Mouse (Mus musculus) CH12.LX (cell line): ENCODE measurements around the gene Ppp1r35. TPM values are rescaled to one million over a fixed set of nuclear protein-coding genes. Genes with fewer than 3 reads are reported as not detected.
"Not testable (repeated sequence)": the region's sequence is repeated elsewhere in the genome, so short reads cannot be mapped to it uniquely, and the experiment has no call there.

Source experiments
- DNase-seq: peaks from one replicate; pipeline ENCODE4 v3.0.0-alpha.2; 2013; ENCODE audit errors: extremely low read depth
- H3K27ac ChIP-seq: 2 replicates; pipeline ENCODE4 v1.5.1; 2012; ENCODE audit warnings: low read depth, mild to moderate bottlenecking, control low read depth, moderate library complexity; ENCODE audit not compliant: insufficient read depth
- H3K27me3 ChIP-seq: replicated peaks from 2 replicates; pipeline ENCODE3; 2012; ENCODE audit warnings: inconsistent platforms
- H3K36me3 ChIP-seq, 2 experiments: replicated peaks in 1 of 2; 2 replicates each; pipeline versions ENCODE3 to v1.6.1; 2012; ENCODE audit warnings: inconsistent platforms in 1 of 2, low read length in 1 of 2, mild to moderate bottlenecking in 1 of 2, mixed read lengths in 1 of 2, moderate library complexity in 1 of 2; ENCODE audit not compliant: control insufficient read depth in 1 of 2, insufficient read depth in 1 of 2
- H3K4me1 ChIP-seq, 2 experiments: 2 replicates each; pipeline ENCODE4 v1.6.1; 2012; ENCODE audit warnings: inconsistent platforms in 1 of 2, moderate library complexity in 1 of 2; ENCODE audit not compliant: insufficient read depth in 2 of 2, control insufficient read depth in 1 of 2
- H3K4me2 ChIP-seq: 2 replicates; pipeline ENCODE4 v1.6.1; 2012; ENCODE audit warnings: low read depth, mild to moderate bottlenecking, control low read depth; ENCODE audit not compliant: poor library complexity, insufficient read depth, severe bottlenecking
- H3K4me3 ChIP-seq, 3 experiments: fragments of 150-350 bp in 1 of 3; sonication (generic) in 1 of 3; replicated peaks in 1 of 3; 2 replicates each; pipeline versions ENCODE3 to v1.5.1; 2011 to 2012; ENCODE audit warnings: low read depth in 2 of 3, low read length in 2 of 3, mild to moderate bottlenecking in 2 of 3, moderate library complexity in 2 of 3, control low read depth in 1 of 3, improper control_type of control experiment in 1 of 3, inconsistent platforms in 1 of 3, mixed read lengths in 1 of 3; ENCODE audit not compliant: poor library complexity in 1 of 3
- H3K79me2 ChIP-seq: replicated peaks from 2 replicates; pipeline ENCODE4 v1.6.1; 2012; ENCODE audit warnings: mild to moderate bottlenecking, moderate library complexity; ENCODE audit not compliant: control insufficient read depth, poor library complexity, insufficient read depth, severe bottlenecking; ENCODE audit errors: extremely low read depth
- H3K9ac ChIP-seq: 2 replicates; pipeline ENCODE4 v1.6.1; 2012; ENCODE audit warnings: low read depth, mild to moderate bottlenecking, control low read depth, moderate library complexity; ENCODE audit not compliant: insufficient read depth
- H3K9me3 ChIP-seq: replicated peaks from 2 replicates; pipeline ENCODE3; 2012; ENCODE audit warnings: low read length, inconsistent platforms, mixed read lengths
- BHLHE40 ChIP-seq: IDR thresholded peaks from 2 replicates; pipeline ENCODE4 v1.6.1; 2011; ENCODE audit warnings: mild to moderate bottlenecking, low read depth, low read length, improper control_type of control experiment
- CHD1 ChIP-seq: IDR thresholded peaks from 2 replicates; pipeline ENCODE4 v1.6.1; 2012; ENCODE audit warnings: low read depth, low read length, improper control_type of control experiment, inconsistent platforms
- E2F4 ChIP-seq: IDR thresholded peaks from 2 replicates; pipeline ENCODE4 v1.6.1; 2011; ENCODE audit warnings: low read depth, low read length, improper control_type of control experiment; ENCODE audit not compliant: insufficient replicate concordance
- GABPA ChIP-seq: IDR thresholded peaks from 2 replicates; pipeline ENCODE4 v1.6.1; 2012; ENCODE audit warnings: low read depth, low read length, improper control_type of control experiment, inconsistent platforms; ENCODE audit not compliant: insufficient replicate concordance
- IRF4 ChIP-seq: IDR thresholded peaks from 2 replicates; pipeline ENCODE4 v1.6.1; 2014; ENCODE audit warnings: low read depth, mild to moderate bottlenecking, inconsistent platforms, low read length, improper control_type of control experiment
- MAX ChIP-seq: IDR thresholded peaks from 2 replicates; pipeline ENCODE4 v1.6.1; 2011; ENCODE audit warnings: low read length, improper control_type of control experiment
- NELFE ChIP-seq: IDR thresholded peaks from 2 replicates; pipeline ENCODE4 v1.6.1; 2011; ENCODE audit warnings: low read depth, low read length, improper control_type of control experiment
- NRF1 ChIP-seq: IDR thresholded peaks from 2 replicates; pipeline ENCODE4 v1.6.1; 2014; ENCODE audit warnings: low read depth, mild to moderate bottlenecking, inconsistent platforms, low read length, improper control_type of control experiment, moderate library complexity
- TCF12 ChIP-seq: IDR thresholded peaks from 2 replicates; pipeline ENCODE4 v1.6.1; 2014; ENCODE audit warnings: low read depth, mild to moderate bottlenecking, inconsistent platforms, low read length, improper control_type of control experiment
- UBTF ChIP-seq: IDR thresholded peaks from 2 replicates; pipeline ENCODE4 v1.6.1; 2012; ENCODE audit warnings: low read depth, mild to moderate bottlenecking, inconsistent platforms, low read length, improper control_type of control experiment, moderate library complexity
- USF2 ChIP-seq: conservative IDR thresholded peaks from 2 replicates; pipeline ENCODE4 v1.6.1; 2011; ENCODE audit warnings: low read depth, low read length, improper control_type of control experiment
- ZKSCAN1 ChIP-seq: IDR thresholded peaks from 2 replicates; pipeline ENCODE4 v1.6.1; 2012; ENCODE audit warnings: low read depth, inconsistent platforms, low read length, improper control_type of control experiment, borderline replicate concordance
- ZNF384 ChIP-seq: IDR thresholded peaks from 2 replicates; pipeline ENCODE4 v1.6.1; 2012; ENCODE audit warnings: low read depth, low read length, improper control_type of control experiment, inconsistent platforms
- dilution Hi-C: fragments of 300-500 bp; cut with MboI; formaldehyde crosslinking; loops from 2 replicates; pipeline ENCODE4 v1.14.3; 2020; ENCODE audit warnings: low sequenced_read_pairs; ENCODE audit not compliant: extremely low pct_unique_long_range_greater_than_20kb, extremely low pct_ligation_motif_present
- in situ Hi-C: fragments of 300-500 bp; cut with MboI; formaldehyde crosslinking; loops from 3 replicates; pipeline ENCODE4 v1.14.3; 2019; ENCODE audit warnings: low sequenced_read_pairs, low pct_ligation_motif_present, low pct_unique_long_range_greater_than_20kb, mixed read lengths
- polyA plus RNA-seq: library from polyadenylated mRNA; unstranded; fragments of >175 nt; gene quantifications from 2 replicates; pipeline ENCODE4 v1.2.1, GENCODE M21; 2012; ENCODE audit warnings: low read depth; ENCODE audit not compliant: insufficient read length
- total RNA-seq, 2 experiments: library from RNA; depleted of rRNA; stranded (reverse); fragments of 300-350 nt in 1 of 2; fragments of >200 nt in 1 of 2; gene quantifications; 2 replicates each; pipeline ENCODE4 v1.2.3; 2012 to 2014

Gene Ppp1r35
- total and polyA plus RNA-seq, 3 experiments = 17.3 to 34.6 (median 23.3) TPM

DNA sequence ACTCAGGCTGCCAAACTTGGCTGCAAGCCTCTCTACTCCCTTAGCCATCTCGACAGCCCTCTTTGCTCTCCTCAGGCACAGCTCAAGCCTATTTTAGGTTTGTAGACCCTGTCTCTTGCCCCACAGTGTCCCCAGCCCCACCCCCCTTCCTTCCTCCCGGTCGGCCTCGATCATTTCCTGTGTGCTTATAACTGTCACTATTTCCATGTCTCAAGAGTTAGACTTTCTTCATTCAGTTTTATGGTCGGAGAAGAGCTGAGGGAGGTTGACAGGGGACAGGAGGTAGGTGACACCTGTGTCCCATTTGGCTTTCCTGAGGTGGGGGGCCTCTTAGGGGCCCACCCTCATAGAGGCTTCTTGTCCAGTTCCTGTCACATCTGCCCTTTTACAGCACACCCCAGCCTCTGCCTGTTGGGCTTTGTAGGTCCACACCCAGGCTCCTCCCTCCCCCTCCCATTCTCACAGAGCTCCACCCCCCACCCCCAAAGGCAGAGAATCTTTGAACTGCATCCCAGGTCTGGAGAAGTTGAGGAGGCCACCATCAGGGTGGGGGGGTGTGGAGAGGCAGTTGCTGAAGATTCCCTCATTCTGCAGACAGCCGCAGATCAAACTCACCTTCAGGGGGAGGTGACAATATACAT, 29.3 kb upstream of the Ppp1r35 start:
- no peak for DNase-seq
- H3K27me3 ChIP-seq = peaks cover 2% of the 10 kb centered on the region
- H3K4me1 ChIP-seq = peaks cover 6 to 39% of the 10 kb centered on the region in 2 experiments
- peaks cover 34% of the 10 kb centered on the region for H3K79me2 ChIP-seq
- peaks cover 33 to 50% of the 10 kb centered on the region in 2 experiments for H3K36me3 ChIP-seq
- H3K4me3 ChIP-seq = peak overlapping the region in 2 of 3 experiments; percentile 22 to 30
- dilution Hi-C loops = no loop called here
- H3K9me3 ChIP-seq = no peaks in the 10 kb centered on the region
- H3K9ac ChIP-seq = peak overlapping the region; percentile 20; the same call in 1 of the 2 replicates
- TF ChIP-seq ZKSCAN1 = no peak
- no peak for TF ChIP-seq TCF12
- no peak for TF ChIP-seq MAX
- no peak for TF ChIP-seq NELFE
- TF ChIP-seq, all 38 proteins: peak for 0
- in situ Hi-C loops = no loop called here
- H3K4me2 ChIP-seq = peak overlapping the region; percentile 72
- peak overlapping the region; percentile 48; the same call in 1 of the 2 replicates for H3K27ac ChIP-seq

DNA sequence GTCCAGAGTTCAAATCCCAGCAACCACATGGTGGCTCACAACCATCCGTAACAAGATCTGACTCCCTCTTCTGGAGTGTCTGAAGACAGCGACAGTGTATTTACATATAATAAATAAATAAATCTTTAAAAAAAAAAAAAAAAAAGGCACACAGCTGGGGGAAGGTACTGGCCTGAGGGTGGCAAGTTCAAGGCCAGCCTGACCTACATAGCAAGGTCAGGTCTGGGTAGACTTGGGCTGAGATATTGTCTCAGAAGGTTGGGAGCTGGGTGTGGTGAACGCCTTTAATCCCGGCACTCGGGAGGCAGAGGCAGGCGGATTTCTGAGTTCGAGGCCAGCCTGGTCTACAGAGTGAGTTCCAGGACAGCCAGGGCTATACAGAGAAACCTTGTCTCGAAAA, 28.4 kb upstream of the Ppp1r35 start:
- in situ Hi-C loops = loop anchor here (25.0 kb wide), 1 partner anchor 238 kb away; the partner anchor contains the start of genes Gigyf1 and Pop7
- peaks cover 34% of the 10 kb centered on the region for H3K79me2 ChIP-seq
- H3K4me2 ChIP-seq, DNase-seq, H3K27ac ChIP-seq, H3K4me3 ChIP-seq, H3K27me3 ChIP-seq, H3K9me3 ChIP-seq, dilution Hi-C loops, H3K9ac ChIP-seq: not testable (repeated sequence)
- H3K4me1 ChIP-seq = peaks cover 6 to 34% of the 10 kb centered on the region in 2 experiments
- H3K36me3 ChIP-seq = peaks cover 36 to 54% of the 10 kb centered on the region in 2 experiments

DNA sequence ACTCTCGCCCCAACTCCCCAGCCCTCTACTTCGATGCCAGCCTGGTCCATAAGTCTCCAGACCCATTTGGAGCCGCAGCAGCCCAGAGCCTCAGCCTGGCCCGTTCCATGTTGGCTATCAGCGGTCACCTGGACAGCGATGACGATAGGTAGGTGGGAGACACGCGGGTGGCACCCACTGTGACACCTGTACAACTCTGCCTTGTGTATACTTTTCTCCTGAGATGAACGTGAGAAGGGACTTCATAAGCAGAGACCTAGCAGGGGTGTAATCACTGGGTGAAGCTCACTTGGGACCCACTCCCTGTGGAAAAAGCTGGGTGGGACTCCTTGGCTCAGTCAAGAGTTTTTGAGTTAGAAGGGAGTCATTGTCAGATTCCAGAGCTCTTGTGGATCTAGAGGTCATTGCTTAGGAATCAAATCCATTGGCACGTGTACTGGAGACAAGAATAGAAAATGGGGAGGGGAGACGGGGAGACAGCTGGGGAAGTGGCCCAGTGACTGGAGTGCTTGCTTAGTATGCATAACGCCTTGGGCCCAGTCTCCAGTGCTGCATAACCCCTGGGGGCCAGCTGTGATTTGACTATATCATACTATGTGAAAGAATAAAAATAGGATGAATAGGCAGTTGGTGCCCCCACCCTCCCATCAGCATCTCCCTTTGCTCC, 27.3 kb upstream of the Ppp1r35 start:
- DNase-seq = no peak
- Histone ChIP-seq H3K27me3 (no peaks in the 10 kb centered on the region), H3K27ac (no peak overlapping the region), H3K4me2 (no peak overlapping the region), H3K4me1 (peaks cover 6 to 31% of the 10 kb centered on the region in 2 experiments), H3K36me3 (peaks cover 47 to 65% of the 10 kb centered on the region in 2 experiments), H3K9ac (no peak overlapping the region), H3K9me3 (no peaks in the 10 kb centered on the region), H3K4me3 (no peak overlapping the region), H3K79me2 (peaks cover 34% of the 10 kb centered on the region)
- dilution Hi-C loops (no loop called here), in situ Hi-C loops (loop anchor here (25.0 kb wide), 1 partner anchor 239 kb away; the partner anchor contains the start of genes Gigyf1 and Pop7)
- TF ChIP-seq UBTF (no peak), CHD1 (no peak), ZNF384 (no peak), TCF12 (no peak), E2F4 (no peak), BHLHE40 (no peak), IRF4 (no peak), USF2 (no peak), NRF1 (no peak), GABPA (no peak)
